Mouse (Mus musculus) ES-Bruce4 (cell line): Measurements from ENCODE around the gene Dcaf12.

Experiments
- CTCF ChIP-seq: IDR thresholded peaks from one replicate; pipeline ENCODE4 v1.8.1; 2011; ENCODE audit warnings: low read depth, low read length
- EP300 ChIP-seq: IDR thresholded peaks from 2 replicates; pipeline ENCODE4 v1.6.1; 2011; ENCODE audit warnings: low read depth, low read length; ENCODE audit not compliant: insufficient read depth
- POLR2A ChIP-seq: IDR thresholded peaks from one replicate; pipeline ENCODE4 v1.8.1; 2011; ENCODE audit warnings: low read length; ENCODE audit not compliant: insufficient read depth

GRCm38 (mm10) chr4:41348584-41349198 is 34.0 kb upstream of the Dcaf12 start, which contains the start of gene Ubap1:
- TF ChIP-seq EP300 (no peak), CTCF (no peak), POLR2A (peak; percentile 82)
